Mouse (Mus musculus) MEL (cell line): ENCODE measurements around the gene Mgp.

Experiments used
- CTCF ChIP-seq, 3 experiments: IDR thresholded peaks in 2 of 3; conservative IDR thresholded peaks in 1 of 3; 2 replicates each; pipeline ENCODE4 v1.5.1; 2011 to 2012; ENCODE audit warnings: low read length in 3 of 3, low read depth in 2 of 3, mild to moderate bottlenecking in 2 of 3, improper control_type of control experiment in 1 of 3, inconsistent platforms in 1 of 3, mixed read lengths in 1 of 3, moderate library complexity in 1 of 3; ENCODE audit not compliant: control insufficient read depth in 1 of 3, insufficient read depth in 1 of 3, poor library complexity in 1 of 3, severe bottlenecking in 1 of 3
- SIN3A ChIP-seq: IDR thresholded peaks from 2 replicates; pipeline ENCODE4 v1.6.1; 2012; ENCODE audit warnings: low read length, improper control_type of control experiment, inconsistent platforms

DNA sequence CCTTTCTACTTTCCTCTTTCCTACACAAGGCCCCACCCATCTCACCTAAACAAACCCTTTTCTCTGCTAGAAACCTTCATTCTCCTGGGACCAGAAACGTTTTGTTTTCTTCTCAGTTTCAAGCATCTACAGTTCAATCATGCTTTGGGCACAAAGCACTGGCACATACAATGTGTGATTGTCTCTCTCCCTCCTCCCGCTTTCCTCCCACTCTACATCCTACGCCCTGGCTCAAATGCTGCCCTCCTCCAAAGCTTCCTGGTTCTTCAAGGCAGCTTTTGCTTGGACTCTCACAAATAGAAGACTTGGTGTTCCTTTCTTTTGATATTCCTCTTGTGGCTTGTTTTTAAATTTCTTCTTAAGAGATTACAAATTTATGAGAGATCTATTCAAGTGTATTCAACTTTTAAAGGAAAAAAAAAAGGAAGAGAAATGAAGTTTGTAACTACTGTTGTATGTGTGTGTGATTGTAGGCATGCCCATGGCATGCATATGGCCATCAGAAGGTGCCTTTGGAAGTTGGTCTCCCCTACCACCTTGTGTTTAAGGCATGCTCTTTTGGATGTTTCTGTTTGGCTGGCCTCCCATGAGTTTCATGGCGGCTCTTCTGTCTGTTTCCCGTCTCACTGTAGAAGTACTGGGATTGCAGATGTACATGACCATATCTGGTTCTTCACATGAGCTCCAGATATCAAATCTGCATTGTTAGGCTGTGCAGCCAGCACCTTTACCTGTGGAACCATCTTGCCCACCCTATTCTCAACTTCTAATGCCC is 29.7 kb downstream of the Mgp start:
- TF ChIP-seq CTCF (IDR thresholded peaks at IDR 0.05 in 2 of 3, conservative IDR thresholded peaks at IDR 0.05 in 1 of 3; ENCODE audit: control insufficient read depth in 1 of 3, insufficient read depth in 1 of 3, low read depth in 2 of 3, low read length in 3 of 3, poor library complexity in 1 of 3, severe bottlenecking in 1 of 3) (no peak), SIN3A (no peak)
